Mouse (Mus musculus) bone marrow, adult 2 months (tissue): ENCODE results near the gene Plxnb1.

Source experiments
- CTCF ChIP-seq: fragments of 200-500 bp; IDR thresholded peaks from 2 replicates; pipeline ENCODE4 v1.5.1; 2011; ENCODE audit warnings: low read length, control low read depth; ENCODE audit not compliant: control insufficient read depth, insufficient read depth
- POLR2A ChIP-seq: fragments of 200-500 bp; IDR thresholded peaks from 2 replicates; pipeline ENCODE4 v1.6.1; 2011; ENCODE audit warnings: low read depth, mild to moderate bottlenecking, control low read depth, low read length, borderline replicate concordance; ENCODE audit not compliant: control insufficient read depth

- TF ChIP-seq POLR2A (no peak), CTCF (no peak)
Measured at GRCm38 (mm10) chr9:109055271-109056030, 39.7 kb upstream of the Plxnb1 start.
